Mouse (Mus musculus) ES-E14 (cell line): ENCODE data around the gene Zscan26.

Source experiments
- CHD2 ChIP-seq: IDR thresholded peaks from 2 replicates; pipeline ENCODE4 v1.6.1; 2014; ENCODE audit warnings: mild to moderate bottlenecking, low read depth, low read length, inconsistent platforms
- HCFC1 ChIP-seq: IDR thresholded peaks from 2 replicates; pipeline ENCODE4 v1.6.1; 2012; ENCODE audit warnings: low read length, inconsistent platforms, borderline replicate concordance; ENCODE audit not compliant: insufficient read depth
- ZNF384 ChIP-seq: IDR thresholded peaks from 2 replicates; pipeline ENCODE4 v1.6.1; 2012; ENCODE audit warnings: low read depth, low read length, inconsistent platforms

DNA sequence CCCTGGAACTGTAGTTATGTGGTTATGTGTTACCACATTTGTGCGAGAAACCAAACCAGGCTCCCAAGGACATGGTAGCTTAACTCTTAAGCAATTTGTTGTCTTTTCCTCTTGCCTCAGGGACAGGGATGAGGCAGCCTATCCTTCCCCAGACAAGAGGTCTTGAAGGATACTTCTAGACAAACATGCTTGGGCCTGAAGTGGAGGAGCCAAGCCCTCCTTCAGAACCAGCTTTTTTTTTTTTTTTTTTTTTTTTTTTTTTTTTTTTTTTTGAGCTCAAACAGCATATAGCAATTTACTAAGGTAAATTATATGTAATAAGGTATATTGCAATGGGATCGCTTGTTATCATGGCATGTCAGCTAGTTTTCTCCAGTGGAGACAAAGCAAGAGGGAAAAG is 37.8 kb downstream of the Zscan26 start:
- no peak for TF ChIP-seq HCFC1
- TF ChIP-seq ZNF384: no peak
- no peak for TF ChIP-seq CHD2
